Mouse (Mus musculus): Measurements from ENCODE around the gene Cdh22. TPM values are rescaled to one million over a fixed set of nuclear protein-coding genes. Genes with fewer than 3 reads are reported as not detected.

The Cdh22 gene
- polyA plus RNA-seq, 1 experiment from 2014 or later = 0.90 TPM

DNA sequence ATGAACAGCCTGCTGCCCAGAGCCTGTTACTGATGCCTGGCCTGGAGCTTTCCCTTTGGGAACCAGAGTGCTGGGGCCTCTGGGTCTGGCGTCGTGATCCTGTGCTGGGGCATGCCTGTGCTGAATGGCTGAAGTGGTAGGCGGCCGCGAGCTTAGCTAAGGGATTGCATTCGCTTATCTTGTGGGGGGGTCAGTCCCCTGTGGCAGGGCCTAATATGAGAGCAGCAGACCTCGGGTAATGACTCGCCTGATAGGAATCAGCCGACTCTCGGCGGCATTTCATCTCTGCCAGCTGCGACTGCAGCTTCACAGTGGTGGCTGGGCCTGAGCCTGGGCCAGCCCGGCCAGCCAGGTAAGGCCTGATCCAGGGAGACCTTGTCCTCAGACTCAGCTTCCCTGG lies 88.8 kb downstream of the Cdh22 start:
- no peak for ATAC-seq (ENCODE audit: insufficient number of reproducible peaks, insufficient read depth, low FRiP score, low TSS enrichment, low read depth)
- peaks cover 81% of the 10 kb centered on the region for H3K27me3 ChIP-seq
- no peaks in the 10 kb centered on the region for H3K36me3 ChIP-seq
- H3K9ac ChIP-seq (replicated peaks) = no peak overlapping the region
- peaks cover 4% of the 10 kb centered on the region; the same call in 1 of the 2 replicates for H3K4me1 ChIP-seq (replicated peaks)
- no peak overlapping the region for H3K4me2 ChIP-seq
- H3K4me3 ChIP-seq (replicated peaks) = no peak overlapping the region
- WGBS = 73% methylated on average over 13 of the region's 13 CpGs
- H3K9me3 ChIP-seq = no peaks in the 10 kb centered on the region
- H3K27ac ChIP-seq = no peak overlapping the region

DNA sequence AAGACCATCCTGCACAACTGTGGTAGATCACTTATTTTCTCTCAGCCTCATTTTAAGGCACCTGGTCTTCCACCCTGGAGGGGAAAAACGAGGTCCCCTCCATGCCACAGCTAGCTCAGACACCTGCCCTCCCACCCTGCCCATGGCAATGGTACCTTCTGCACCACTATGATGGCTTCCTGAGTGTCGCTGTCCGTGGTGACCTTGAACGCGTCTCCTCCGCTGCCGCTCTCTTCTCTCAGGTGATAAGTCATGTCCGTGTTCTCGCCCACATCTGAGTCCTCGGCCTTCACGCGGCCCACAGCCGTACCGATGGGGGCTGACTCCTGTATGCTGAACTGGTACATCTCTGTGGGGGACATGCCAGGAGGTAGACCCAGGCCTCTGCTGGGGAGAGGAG lies 91.2 kb downstream of the Cdh22 start:
- WGBS = 71% methylated on average over 14 of the region's 14 CpGs
- peaks cover 75% of the 10 kb centered on the region for H3K27me3 ChIP-seq
- no peak overlapping the region for H3K27ac ChIP-seq
- H3K4me2 ChIP-seq = no peak overlapping the region
- no peak overlapping the region for H3K4me3 ChIP-seq (replicated peaks)
- H3K9ac ChIP-seq (replicated peaks) = no peak overlapping the region
- H3K9me3 ChIP-seq = no peaks in the 10 kb centered on the region
- H3K36me3 ChIP-seq = no peaks in the 10 kb centered on the region
- peaks cover 12% of the 10 kb centered on the region for H3K4me1 ChIP-seq (replicated peaks)
- no peak for ATAC-seq (ENCODE audit: insufficient number of reproducible peaks, insufficient read depth, low FRiP score, low TSS enrichment, low read depth)

DNA sequence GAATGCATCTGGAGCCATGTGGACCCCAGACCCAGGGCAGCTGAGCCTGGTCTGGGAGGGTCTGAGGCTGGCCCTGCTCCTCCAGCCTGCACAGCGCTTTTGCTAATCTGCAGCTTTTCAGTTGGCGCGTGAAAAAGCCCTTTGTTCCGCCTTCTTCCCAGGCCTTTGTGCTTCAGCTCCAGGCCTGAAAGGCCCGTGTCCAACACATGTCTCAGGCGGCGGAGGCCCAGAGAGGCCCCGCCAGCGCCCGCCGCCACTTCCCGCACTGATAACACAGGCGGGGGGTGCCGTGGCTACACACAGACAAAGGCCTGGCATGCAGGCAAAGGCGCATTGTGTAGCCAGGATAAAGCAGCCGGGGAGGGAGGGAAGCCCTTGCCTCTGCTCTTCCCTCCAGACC lies 98.6 kb downstream of the Cdh22 start:
- Histone ChIP-seq H3K9me3 (no peaks in the 10 kb centered on the region), H3K27me3 (peaks cover 79% of the 10 kb centered on the region), H3K4me2 (no peak overlapping the region), H3K4me3 (replicated peaks) (no peak overlapping the region), H3K36me3 (no peaks in the 10 kb centered on the region), H3K27ac (no peak overlapping the region), H3K4me1 (replicated peaks) (peaks cover 34% of the 10 kb centered on the region), H3K9ac (replicated peaks) (no peak overlapping the region)
- no peak for ATAC-seq (ENCODE audit: insufficient number of reproducible peaks, insufficient read depth, low FRiP score, low TSS enrichment, low read depth)
- 26% methylated on average over 16 of the region's 16 CpGs for WGBS

DNA sequence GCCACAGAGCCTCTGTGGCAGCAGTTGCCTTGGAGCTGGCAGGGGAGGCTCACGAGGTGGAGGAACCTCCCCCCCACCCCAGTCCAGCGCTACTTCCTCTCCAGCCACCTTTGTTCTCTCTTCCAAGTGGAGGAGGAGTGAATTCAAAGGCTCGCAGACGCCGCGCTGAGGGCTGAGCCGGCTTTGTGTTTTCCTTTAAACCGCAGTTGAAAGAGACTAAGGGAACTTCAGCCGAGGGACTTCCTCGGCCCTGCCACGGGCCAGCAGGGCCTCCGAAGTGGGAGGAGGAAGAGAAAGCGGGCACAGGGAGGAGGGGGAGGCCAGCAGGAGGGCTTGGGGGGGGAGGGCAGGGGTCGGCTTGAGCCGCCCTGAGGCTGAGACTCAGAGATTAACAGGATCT lies 101.1 kb downstream of the Cdh22 start:
- WGBS = 0% methylated on average over 15 of the region's 15 CpGs
- peaks cover 88% of the 10 kb centered on the region for H3K27me3 ChIP-seq
- H3K4me1 ChIP-seq (replicated peaks) = peaks cover 25% of the 10 kb centered on the region
- no peaks in the 10 kb centered on the region for H3K36me3 ChIP-seq
- peak overlapping the region; percentile 46 for H3K4me2 ChIP-seq
- ATAC-seq (ENCODE audit: insufficient number of reproducible peaks, insufficient read depth, low FRiP score, low TSS enrichment, low read depth) = no peak
- H3K4me3 ChIP-seq (replicated peaks) = peak overlapping the region; percentile 11; the same call in 1 of the 2 replicates
- no peaks in the 10 kb centered on the region for H3K9me3 ChIP-seq
- H3K27ac ChIP-seq = no peak overlapping the region
- H3K9ac ChIP-seq (replicated peaks) = peak overlapping the region; percentile 38; the same call in 1 of the 2 replicates

DNA sequence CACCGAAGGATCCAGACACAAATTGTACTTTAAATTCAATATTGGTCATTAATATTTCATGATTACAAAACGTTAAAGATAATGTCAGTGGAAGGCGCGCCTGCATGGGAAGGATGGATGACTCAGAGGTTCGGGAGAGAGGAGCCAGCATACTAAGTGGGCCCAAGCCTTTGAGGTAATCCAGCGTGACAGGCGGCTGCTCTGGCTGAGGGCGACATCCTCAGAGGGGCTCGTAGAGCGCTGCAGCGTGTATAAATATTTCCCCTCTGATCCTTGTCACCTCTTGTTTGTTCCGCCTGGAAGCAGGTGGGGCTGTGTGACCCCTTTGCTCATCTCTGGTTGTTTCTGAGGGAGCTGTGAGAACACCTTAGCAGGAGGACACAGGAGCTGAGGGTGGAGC lies 103.2 kb downstream of the Cdh22 start:
- Histone ChIP-seq H3K4me1 (replicated peaks) (peaks cover 16% of the 10 kb centered on the region), H3K27me3 (peaks cover 91% of the 10 kb centered on the region), H3K4me2 (no peak overlapping the region), H3K9ac (replicated peaks) (no peak overlapping the region), H3K9me3 (no peaks in the 10 kb centered on the region), H3K36me3 (no peaks in the 10 kb centered on the region), H3K4me3 (replicated peaks) (no peak overlapping the region), H3K27ac (no peak overlapping the region)
- no peak for ATAC-seq (ENCODE audit: insufficient number of reproducible peaks, insufficient read depth, low FRiP score, low TSS enrichment, low read depth)
- WGBS = 52% methylated on average over 12 of the region's 12 CpGs

DNA sequence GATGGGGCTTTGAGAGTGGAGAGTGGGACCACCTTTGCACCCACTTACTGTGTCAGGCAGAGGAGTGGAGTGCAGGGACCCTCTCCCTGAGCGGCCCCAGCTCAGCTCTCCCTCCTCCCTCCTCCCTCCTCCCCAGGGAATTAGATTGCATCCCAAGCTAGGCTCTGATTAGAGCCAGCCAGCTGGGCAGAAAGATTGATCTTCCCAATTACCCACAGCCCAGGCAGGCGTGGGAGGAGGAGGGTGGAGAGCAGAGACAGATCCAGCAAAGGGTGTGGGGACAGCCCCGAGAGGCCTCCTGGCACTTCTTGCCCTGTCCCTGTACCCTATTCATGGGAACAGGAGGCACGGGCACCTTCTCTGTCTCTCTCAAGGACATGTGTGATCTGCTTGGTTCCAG lies 105.5 kb downstream of the Cdh22 start:
- Histone ChIP-seq H3K27ac (no peak overlapping the region), H3K4me1 (replicated peaks) (peaks cover 11% of the 10 kb centered on the region), H3K36me3 (no peaks in the 10 kb centered on the region), H3K9me3 (no peaks in the 10 kb centered on the region), H3K4me3 (replicated peaks) (no peak overlapping the region), H3K27me3 (peaks cover 92% of the 10 kb centered on the region), H3K4me2 (no peak overlapping the region), H3K9ac (replicated peaks) (no peak overlapping the region)
- 32% methylated on average over 4 of the region's 4 CpGs for WGBS
- no peak for ATAC-seq (ENCODE audit: insufficient number of reproducible peaks, insufficient read depth, low FRiP score, low TSS enrichment, low read depth)

DNA sequence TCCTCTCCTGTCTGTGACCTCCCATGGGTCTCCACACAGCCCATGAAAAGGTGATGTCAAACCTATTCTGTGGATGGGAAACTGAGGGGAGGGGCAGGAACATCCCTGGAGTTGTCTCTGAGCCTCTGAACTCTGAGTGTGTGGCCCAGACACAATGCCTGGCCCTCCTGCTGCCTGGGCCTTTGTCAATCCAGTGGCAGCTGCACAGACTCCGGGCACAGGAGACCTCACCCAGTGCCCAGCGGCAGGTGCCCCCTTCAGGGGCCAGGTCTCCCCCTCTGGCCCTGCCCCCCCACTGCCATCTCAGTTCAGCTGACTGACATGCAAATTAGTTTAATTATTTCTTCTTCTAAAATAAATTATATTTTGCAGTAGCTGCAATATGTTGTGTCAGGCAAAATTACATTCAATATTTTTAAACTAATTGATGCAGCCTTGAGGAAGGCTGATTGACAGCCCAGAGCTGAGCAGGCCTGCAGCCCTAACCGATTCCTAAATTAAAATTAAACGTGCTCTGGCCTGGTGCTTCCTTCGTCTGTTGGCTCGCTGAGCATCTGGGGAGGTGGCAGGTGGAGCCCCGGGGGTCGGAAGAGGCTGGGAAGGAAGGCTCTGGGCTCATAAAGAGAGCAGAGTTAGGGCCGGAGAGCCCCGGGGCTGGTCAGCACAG lies 107.6 kb downstream of the Cdh22 start:
- H3K4me3 ChIP-seq (replicated peaks) = no peak overlapping the region
- WGBS = 27% methylated on average over 10 of the region's 10 CpGs
- H3K9me3 ChIP-seq = no peaks in the 10 kb centered on the region
- H3K27me3 ChIP-seq = peaks cover 71% of the 10 kb centered on the region
- H3K4me1 ChIP-seq (replicated peaks) = no peaks in the 10 kb centered on the region
- no peak for ATAC-seq (ENCODE audit: insufficient number of reproducible peaks, insufficient read depth, low FRiP score, low TSS enrichment, low read depth)
- no peak overlapping the region for H3K27ac ChIP-seq
- H3K9ac ChIP-seq (replicated peaks) = no peak overlapping the region
- H3K4me2 ChIP-seq = no peak overlapping the region
- H3K36me3 ChIP-seq = no peaks in the 10 kb centered on the region

DNA sequence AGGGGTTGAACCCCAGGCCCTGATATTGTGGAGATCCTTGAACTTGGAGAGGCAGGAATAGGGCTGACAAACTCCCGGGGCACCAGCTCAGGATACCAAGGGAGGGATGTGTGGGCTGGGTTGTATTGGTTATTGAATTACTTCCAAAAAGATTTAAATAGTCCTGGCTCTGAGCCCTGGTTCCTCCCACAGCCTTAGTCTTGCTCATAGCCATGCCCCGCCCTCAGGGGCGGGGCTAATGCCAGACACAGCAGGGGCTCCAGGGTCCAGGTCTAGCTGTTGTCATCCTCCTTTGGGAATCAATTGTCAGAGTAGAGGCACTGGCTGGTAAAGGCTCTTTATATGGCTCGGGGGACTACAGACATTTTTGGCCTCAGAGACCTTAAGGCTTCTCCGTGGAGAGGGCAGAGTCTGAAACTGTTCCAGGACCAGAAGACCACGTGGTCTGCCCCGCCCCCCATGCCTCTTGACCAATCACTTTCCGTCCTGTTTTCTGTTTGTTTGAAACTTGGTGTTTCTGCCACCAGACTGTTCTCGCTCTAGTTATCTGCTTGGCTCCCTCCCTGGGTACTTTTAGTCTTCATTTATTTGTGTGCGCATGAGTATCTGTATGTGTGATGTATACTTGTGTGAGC lies 113.3 kb downstream of the Cdh22 start:
- Histone ChIP-seq H3K4me1 (replicated peaks) (no peaks in the 10 kb centered on the region), H3K27ac (no peak overlapping the region), H3K9me3 (no peaks in the 10 kb centered on the region), H3K4me3 (replicated peaks) (no peak overlapping the region), H3K4me2 (no peak overlapping the region), H3K27me3 (peaks cover 75% of the 10 kb centered on the region), H3K36me3 (no peaks in the 10 kb centered on the region), H3K9ac (replicated peaks) (no peak overlapping the region)
- WGBS = 35% methylated on average over 10 of the region's 10 CpGs
- no peak for ATAC-seq (ENCODE audit: insufficient number of reproducible peaks, insufficient read depth, low FRiP score, low TSS enrichment, low read depth)

DNA sequence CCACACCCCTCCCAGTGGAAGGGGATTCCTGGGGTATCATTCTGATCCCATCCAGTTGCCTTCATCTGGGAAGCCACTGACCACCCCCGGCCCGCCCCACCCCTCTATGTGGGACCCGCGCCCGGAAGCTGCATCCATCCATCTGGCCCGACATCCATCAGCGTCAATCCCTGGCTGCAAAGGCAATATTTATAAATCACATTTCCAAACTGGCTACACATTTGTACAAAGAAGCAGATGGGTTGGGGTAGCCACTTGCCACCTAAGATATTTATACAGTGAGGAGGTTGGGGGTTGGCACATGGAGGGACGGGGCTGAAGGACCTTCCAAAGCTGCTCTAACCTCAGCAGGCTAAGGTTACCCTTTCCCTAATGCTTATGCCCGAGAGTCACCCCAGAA lies 113.9 kb downstream of the Cdh22 start:
- H3K36me3 ChIP-seq = no peaks in the 10 kb centered on the region
- WGBS = 74% methylated on average over 9 of the region's 9 CpGs
- no peak overlapping the region for H3K4me3 ChIP-seq (replicated peaks)
- H3K4me1 ChIP-seq (replicated peaks) = no peaks in the 10 kb centered on the region
- no peak overlapping the region for H3K4me2 ChIP-seq
- no peaks in the 10 kb centered on the region for H3K9me3 ChIP-seq
- peaks cover 75% of the 10 kb centered on the region for H3K27me3 ChIP-seq
- no peak overlapping the region for H3K9ac ChIP-seq (replicated peaks)
- no peak for ATAC-seq (ENCODE audit: insufficient number of reproducible peaks, insufficient read depth, low FRiP score, low TSS enrichment, low read depth)
- H3K27ac ChIP-seq = no peak overlapping the region

DNA sequence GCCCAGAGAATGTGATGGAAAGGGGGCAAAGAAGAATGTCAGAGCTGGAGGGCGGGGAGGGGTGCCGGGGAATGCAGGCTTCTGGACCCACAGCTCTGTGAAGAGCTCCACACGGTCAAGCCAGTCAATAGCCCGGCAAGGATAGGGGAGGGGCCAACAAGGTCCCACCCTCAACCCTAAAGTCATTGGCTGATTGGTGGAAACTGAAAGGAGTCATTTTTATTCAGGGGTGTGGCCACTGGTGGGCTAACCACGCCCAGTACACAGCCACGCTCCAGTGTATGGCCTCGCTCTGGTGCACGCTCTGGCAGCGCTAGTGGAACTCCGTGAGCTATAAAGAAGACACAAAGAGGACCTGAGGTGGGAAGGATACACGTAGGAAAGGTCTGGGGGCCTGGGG lies 120.9 kb downstream of the Cdh22 start:
- Histone ChIP-seq H3K4me3 (replicated peaks) (no peak overlapping the region), H3K9me3 (no peaks in the 10 kb centered on the region), H3K9ac (replicated peaks) (no peak overlapping the region), H3K27ac (no peak overlapping the region), H3K27me3 (peaks cover 100% of the 10 kb centered on the region), H3K4me1 (replicated peaks) (peaks cover 7% of the 10 kb centered on the region), H3K4me2 (no peak overlapping the region), H3K36me3 (no peaks in the 10 kb centered on the region)
- 12% methylated on average over 11 of the region's 11 CpGs for WGBS
- ATAC-seq (ENCODE audit: insufficient number of reproducible peaks, insufficient read depth, low FRiP score, low TSS enrichment, low read depth) = no peak

DNA sequence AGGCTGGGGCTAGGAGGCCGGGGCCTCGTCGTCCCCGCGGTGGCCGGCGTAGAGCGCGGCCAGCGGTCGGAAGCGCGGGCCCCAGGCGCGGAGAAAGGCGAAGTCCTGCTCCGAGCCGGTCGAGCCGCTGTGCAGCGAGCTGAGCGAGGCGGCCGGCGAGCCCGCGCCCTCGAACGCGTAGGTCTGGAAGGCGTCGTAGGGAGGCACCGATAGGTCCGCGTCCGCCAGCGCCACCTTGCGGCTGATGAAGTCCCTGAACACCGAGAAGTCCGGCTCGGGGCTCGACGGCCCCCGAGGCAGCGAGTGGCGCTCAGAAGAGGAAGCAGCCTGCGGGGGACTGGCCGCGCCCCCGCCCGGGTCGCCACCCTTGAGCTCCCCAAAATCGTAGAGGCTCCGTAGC lies 122.5 kb downstream of the Cdh22 start:
- Histone ChIP-seq H3K27ac (no peak overlapping the region), H3K27me3 (peaks cover 100% of the 10 kb centered on the region), H3K4me1 (replicated peaks) (peaks cover 7% of the 10 kb centered on the region), H3K36me3 (no peaks in the 10 kb centered on the region), H3K4me3 (replicated peaks) (peak overlapping the region; percentile 13; the same call in 1 of the 2 replicates), H3K9me3 (no peaks in the 10 kb centered on the region), H3K4me2 (peak overlapping the region; percentile 13; the same call in 1 of the 2 replicates), H3K9ac (replicated peaks) (no peak overlapping the region)
- ATAC-seq (ENCODE audit: insufficient number of reproducible peaks, insufficient read depth, low FRiP score, low TSS enrichment, low read depth) = peak; percentile 63; the same call in 1 of the 2 replicates
- WGBS = under 1% methylated on average over 54 of the region's 54 CpGs

DNA sequence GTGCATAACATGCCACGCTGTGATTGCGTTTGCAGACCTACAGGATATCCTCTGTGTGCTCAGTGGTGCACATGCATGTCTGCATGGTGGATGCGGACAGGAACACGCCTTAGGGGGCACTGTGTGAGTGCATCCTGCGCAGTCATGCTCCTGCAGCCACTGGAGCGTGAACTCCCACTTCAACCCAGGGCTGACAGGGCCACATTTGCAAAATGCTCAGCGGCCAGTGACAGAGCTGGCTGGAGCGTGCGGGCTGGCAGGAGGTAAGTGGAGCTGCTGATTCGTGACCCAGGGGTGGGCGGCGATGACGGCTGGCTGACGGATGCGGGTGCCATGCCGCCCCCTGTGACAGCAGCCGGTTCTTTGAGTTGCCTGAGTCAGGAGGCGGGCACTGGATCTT lies 128.1 kb downstream of the Cdh22 start:
- H3K27ac ChIP-seq = no peak overlapping the region
- WGBS = 30% methylated on average over 18 of the region's 18 CpGs
- no peaks in the 10 kb centered on the region for H3K9me3 ChIP-seq
- H3K36me3 ChIP-seq = no peaks in the 10 kb centered on the region
- no peak overlapping the region for H3K9ac ChIP-seq (replicated peaks)
- ATAC-seq (ENCODE audit: insufficient number of reproducible peaks, insufficient read depth, low FRiP score, low TSS enrichment, low read depth) = no peak
- no peak overlapping the region for H3K4me3 ChIP-seq (replicated peaks)
- no peaks in the 10 kb centered on the region for H3K4me1 ChIP-seq (replicated peaks)
- peaks cover 99% of the 10 kb centered on the region for H3K27me3 ChIP-seq
- H3K4me2 ChIP-seq = no peak overlapping the region

Measured in limb, embryonic 12.5 days (tissue).